Mouse (Mus musculus): ENCODE data around the gene Rasa2. TPM values are rescaled to one million over a fixed set of nuclear protein-coding genes. Genes with fewer than 3 reads are reported as not detected.
A peak's percentile ranks its signal among the peaks of the same experiment; 100 is the strongest.
"Not testable (repeated sequence)": the region's sequence is repeated elsewhere in the genome, so short reads cannot be mapped to it uniquely, and the experiment has no call there.

Rasa2 gene
- polyA plus RNA-seq, 1 experiment from 2014 or later = 12.8 TPM

GRCm38 (mm10) chr9:96530674-96531081 lies 100.7 kb downstream of the Rasa2 start:
- Histone ChIP-seq H3K27ac (replicated peaks) (no peak overlapping the region), H3K36me3 (no peaks in the 10 kb centered on the region), H3K9me3 (replicated peaks) (no peaks in the 10 kb centered on the region), H3K4me3 (no peak overlapping the region), H3K27me3 (ENCODE audit: low read depth, poor library complexity, severe bottlenecking) (no peaks in the 10 kb centered on the region), H3K4me1 (no peaks in the 10 kb centered on the region; the same call in 1 of the 2 replicates)
- WGBS = 83% methylated on average over 11 of the region's 11 CpGs
- no peak for DNase-seq (ENCODE audit: low spot score)

GRCm38 (mm10) chr9:96529961-96530673 lies 101.3 kb downstream of the Rasa2 start:
- peaks cover 5% of the 10 kb centered on the region for H3K4me1 ChIP-seq
- no peak overlapping the region for H3K27ac ChIP-seq (replicated peaks)
- WGBS = 82% methylated on average over 10 of the region's 10 CpGs
- H3K4me3 ChIP-seq = no peak overlapping the region
- no peaks in the 10 kb centered on the region for H3K27me3 ChIP-seq (ENCODE audit: low read depth, poor library complexity, severe bottlenecking)
- no peaks in the 10 kb centered on the region for H3K36me3 ChIP-seq
- DNase-seq (ENCODE audit: low spot score) = no peak
- H3K9me3 ChIP-seq (replicated peaks) = no peaks in the 10 kb centered on the region

GRCm38 (mm10) chr9:96526011-96526410 lies 105.4 kb downstream of the Rasa2 start:
- no peak overlapping the region for H3K27ac ChIP-seq (replicated peaks)
- H3K4me3 ChIP-seq = no peak overlapping the region
- H3K9me3 ChIP-seq (replicated peaks) = no peaks in the 10 kb centered on the region
- no peaks in the 10 kb centered on the region for H3K27me3 ChIP-seq (ENCODE audit: low read depth, poor library complexity, severe bottlenecking)
- DNase-seq (ENCODE audit: low spot score) = no peak
- no peaks in the 10 kb centered on the region for H3K36me3 ChIP-seq
- 87% methylated on average over 4 of the region's 4 CpGs for WGBS
- peaks cover 9% of the 10 kb centered on the region for H3K4me1 ChIP-seq

GRCm38 (mm10) chr9:96524972-96525506 lies 106.4 kb downstream of the Rasa2 start, which contains the start of gene Gm28729:
Gm28729 (minus strand) TSS chr9:96525264.
- no peaks in the 10 kb centered on the region for H3K9me3 ChIP-seq (replicated peaks)
- H3K27ac ChIP-seq (replicated peaks) = 0 out of 2 replicates have a peak within 1 kb of the TSS, but pooled peaks have one; percentile 49
- H3K4me1 ChIP-seq = peaks cover 9% of the 10 kb centered on the region
- no peaks in the 10 kb centered on the region for H3K27me3 ChIP-seq (ENCODE audit: low read depth, poor library complexity, severe bottlenecking)
- DNase-seq (ENCODE audit: low spot score) = no peak
- no peak within 1 kb of the TSS for H3K4me3 ChIP-seq
- 57% methylated on average over 12 of the region's 12 CpGs for WGBS
- no peaks in the 10 kb centered on the region for H3K36me3 ChIP-seq

GRCm38 (mm10) chr9:96523148-96523547 lies 108.3 kb downstream of the Rasa2 start:
- no peak overlapping the region for H3K27ac ChIP-seq (replicated peaks)
- H3K4me1 ChIP-seq = peaks cover 9% of the 10 kb centered on the region
- H3K4me3 ChIP-seq = no peak overlapping the region
- H3K9me3 ChIP-seq (replicated peaks) = no peaks in the 10 kb centered on the region
- no peak for DNase-seq (ENCODE audit: low spot score)
- 87% methylated on average over 5 of the region's 5 CpGs for WGBS
- H3K27me3 ChIP-seq (ENCODE audit: low read depth, poor library complexity, severe bottlenecking) = no peaks in the 10 kb centered on the region
- H3K36me3 ChIP-seq = no peaks in the 10 kb centered on the region

- H3K4me3 ChIP-seq; H3K27me3 ChIP-seq (ENCODE audit: low read depth, poor library complexity, severe bottlenecking); H3K9me3 ChIP-seq (replicated peaks); H3K36me3 ChIP-seq; H3K4me1 ChIP-seq; DNase-seq (ENCODE audit: low spot score); H3K27ac ChIP-seq (replicated peaks): not testable (repeated sequence)
- 73% methylated on average over 2 of the region's 2 CpGs for WGBS
These were observed 109.8 kb downstream of the Rasa2 start for GRCm38 (mm10) chr9:96521574-96521973.

GRCm38 (mm10) chr9:96517429-96517828 lies 114.0 kb downstream of the Rasa2 start:
- 52% methylated on average over 4 of the region's 4 CpGs for WGBS
- H3K4me3 ChIP-seq = no peak overlapping the region
- H3K9me3 ChIP-seq (replicated peaks) = no peaks in the 10 kb centered on the region
- no peak overlapping the region for H3K27ac ChIP-seq (replicated peaks)
- H3K36me3 ChIP-seq = no peaks in the 10 kb centered on the region
- no peaks in the 10 kb centered on the region for H3K4me1 ChIP-seq
- H3K27me3 ChIP-seq (ENCODE audit: low read depth, poor library complexity, severe bottlenecking) = no peaks in the 10 kb centered on the region
- DNase-seq (ENCODE audit: low spot score) = no peak

GRCm38 (mm10) chr9:96516806-96517205 lies 114.6 kb downstream of the Rasa2 start:
- WGBS = 76% methylated on average over 3 of the region's 3 CpGs
- no peaks in the 10 kb centered on the region for H3K27me3 ChIP-seq (ENCODE audit: low read depth, poor library complexity, severe bottlenecking)
- no peaks in the 10 kb centered on the region for H3K36me3 ChIP-seq
- H3K27ac ChIP-seq (replicated peaks) = no peak overlapping the region
- no peaks in the 10 kb centered on the region for H3K4me1 ChIP-seq
- no peaks in the 10 kb centered on the region for H3K9me3 ChIP-seq (replicated peaks)
- no peak overlapping the region for H3K4me3 ChIP-seq
- no peak for DNase-seq (ENCODE audit: low spot score)

- Histone ChIP-seq H3K27ac (replicated peaks) (no peak overlapping the region), H3K36me3 (no peaks in the 10 kb centered on the region), H3K9me3 (replicated peaks) (no peaks in the 10 kb centered on the region), H3K27me3 (ENCODE audit: low read depth, poor library complexity, severe bottlenecking) (no peaks in the 10 kb centered on the region), H3K4me3 (no peak overlapping the region), H3K4me1 (no peaks in the 10 kb centered on the region)
- WGBS = 89% methylated on average over 5 of the region's 5 CpGs
- DNase-seq (ENCODE audit: low spot score) = no peak
These were observed 115.7 kb downstream of the Rasa2 start for GRCm38 (mm10) chr9:96515737-96516136.

GRCm38 (mm10) chr9:96514278-96514677 lies 117.1 kb downstream of the Rasa2 start:
- no peaks in the 10 kb centered on the region for H3K9me3 ChIP-seq (replicated peaks)
- WGBS = 92% methylated on average over 5 of the region's 5 CpGs
- DNase-seq (ENCODE audit: low spot score) = no peak
- no peak overlapping the region for H3K27ac ChIP-seq (replicated peaks)
- H3K27me3 ChIP-seq (ENCODE audit: low read depth, poor library complexity, severe bottlenecking) = no peaks in the 10 kb centered on the region
- H3K4me1 ChIP-seq = no peaks in the 10 kb centered on the region
- no peaks in the 10 kb centered on the region for H3K36me3 ChIP-seq
- H3K4me3 ChIP-seq = no peak overlapping the region

GRCm38 (mm10) chr9:96506011-96506498 lies 125.4 kb downstream of the Rasa2 start:
- peaks cover 14% of the 10 kb centered on the region for H3K4me1 ChIP-seq
- peak; percentile 66 for DNase-seq (ENCODE audit: low spot score)
- peak overlapping the region; percentile 77 for H3K27ac ChIP-seq (replicated peaks)
- H3K9me3 ChIP-seq (replicated peaks) = no peaks in the 10 kb centered on the region
- no peaks in the 10 kb centered on the region for H3K27me3 ChIP-seq (ENCODE audit: low read depth, poor library complexity, severe bottlenecking)
- WGBS = 41% methylated on average over 10 of the region's 10 CpGs
- H3K4me3 ChIP-seq = peak overlapping the region; percentile 39
- no peaks in the 10 kb centered on the region for H3K36me3 ChIP-seq

GRCm38 (mm10) chr9:96505156-96505555 lies 126.3 kb downstream of the Rasa2 start:
- H3K4me1 ChIP-seq = peaks cover 14% of the 10 kb centered on the region
- 89% methylated on average over 4 of the region's 4 CpGs for WGBS
- peak overlapping the region; percentile 77 for H3K27ac ChIP-seq (replicated peaks)
- H3K27me3 ChIP-seq (ENCODE audit: low read depth, poor library complexity, severe bottlenecking) = no peaks in the 10 kb centered on the region
- H3K36me3 ChIP-seq = no peaks in the 10 kb centered on the region
- DNase-seq (ENCODE audit: low spot score) = no peak
- no peaks in the 10 kb centered on the region for H3K9me3 ChIP-seq (replicated peaks)
- no peak overlapping the region for H3K4me3 ChIP-seq

- H3K4me1 ChIP-seq = peaks cover 14% of the 10 kb centered on the region
- WGBS = 79% methylated on average over 17 of the region's 17 CpGs
- no peak overlapping the region for H3K4me3 ChIP-seq
- no peak for DNase-seq (ENCODE audit: low spot score)
- no peak overlapping the region for H3K27ac ChIP-seq (replicated peaks)
- no peaks in the 10 kb centered on the region for H3K9me3 ChIP-seq (replicated peaks)
- no peaks in the 10 kb centered on the region for H3K36me3 ChIP-seq
- H3K27me3 ChIP-seq (ENCODE audit: low read depth, poor library complexity, severe bottlenecking) = no peaks in the 10 kb centered on the region
These were observed 127.1 kb downstream of the Rasa2 start for GRCm38 (mm10) chr9:96504116-96504895.

All from midbrain, embryonic 10.5 days (tissue).